Mouse (Mus musculus): ENCODE measurements at regions not wholly inside any gene's neighbourhood (a gene's known extent, or its start where the extent isn't known, plus 50 kb on each side); places are given as distances from the start of the nearest gene placed in this dataset.
"Not testable (repeated sequence)": the region's sequence is repeated elsewhere in the genome, so short reads cannot be mapped to it uniquely, and the experiment has no call there.

- DNase-seq (ENCODE audit: low spot score) (no peak), ATAC-seq (no peak)
- 76% methylated on average over 1 of the region's 1 CpGs for WGBS
- Histone ChIP-seq H3K4me1 (ENCODE audit: control insufficient read depth, insufficient read depth, low read length) (no peaks in the 10 kb centered on the region), H3K9ac (ENCODE audit: low read length) (no peak overlapping the region), H3K36me3 (ENCODE audit: control insufficient read depth, insufficient read depth, low read length) (no peaks in the 10 kb centered on the region), H3K27me3 (replicated peaks; ENCODE audit: control insufficient read depth, insufficient read depth, low read length) (no peaks in the 10 kb centered on the region), H3K27ac (ENCODE audit: low read depth, low read length) (no peak overlapping the region), H3K4me2 (ENCODE audit: low read length) (no peak overlapping the region), H3K4me3 (ENCODE audit: low read depth, low read length) (no peak overlapping the region), H3K9me3 (replicated peaks; ENCODE audit: control insufficient read depth, low read length) (no peaks in the 10 kb centered on the region)
Observed at GRCm38 (mm10) chr14:15897098-15897497, 352.0 kb upstream of the Ngly1 start.

GRCm38 (mm10) chr14:15906429-15906828, 342.7 kb upstream of the Ngly1 start:
- not testable (repeated sequence) for H3K36me3 ChIP-seq (ENCODE audit: control insufficient read depth, insufficient read depth, low read length); ATAC-seq

GRCm38 (mm10) chr14:15913206-15913605, 335.9 kb upstream of the Ngly1 start:
- 66% methylated on average over 4 of the region's 4 CpGs for WGBS
- H3K9me3 ChIP-seq (replicated peaks; ENCODE audit: control insufficient read depth, low read length) = not testable (repeated sequence)

More at GRCm38 (mm10) chr14:15906429-15906828, 342.7 kb upstream of the Ngly1 start:
- H3K9ac ChIP-seq (ENCODE audit: low read length); H3K27me3 ChIP-seq (replicated peaks; ENCODE audit: control insufficient read depth, insufficient read depth, low read length); H3K4me2 ChIP-seq (ENCODE audit: low read length); H3K4me3 ChIP-seq (ENCODE audit: low read depth, low read length); DNase-seq (ENCODE audit: low spot score); H3K27ac ChIP-seq (ENCODE audit: low read depth, low read length); H3K9me3 ChIP-seq (replicated peaks; ENCODE audit: control insufficient read depth, low read length); H3K4me1 ChIP-seq (ENCODE audit: control insufficient read depth, insufficient read depth, low read length): not testable (repeated sequence)
- 86% methylated on average over 11 of the region's 11 CpGs for WGBS

GRCm38 (mm10) chr14:15914176-15914575, 334.9 kb upstream of the Ngly1 start:
- 93% methylated on average over 3 of the region's 3 CpGs for WGBS
- H3K9me3 ChIP-seq (replicated peaks; ENCODE audit: control insufficient read depth, low read length) = no peaks in the 10 kb centered on the region
- no peaks in the 10 kb centered on the region for H3K36me3 ChIP-seq (ENCODE audit: control insufficient read depth, insufficient read depth, low read length)
- H3K9ac ChIP-seq (ENCODE audit: low read length) = no peak overlapping the region
- H3K4me1 ChIP-seq (ENCODE audit: control insufficient read depth, insufficient read depth, low read length) = no peaks in the 10 kb centered on the region
- H3K27me3 ChIP-seq (replicated peaks; ENCODE audit: control insufficient read depth, insufficient read depth, low read length) = no peaks in the 10 kb centered on the region
- H3K4me3 ChIP-seq (ENCODE audit: low read depth, low read length) = no peak overlapping the region
- DNase-seq (ENCODE audit: low spot score) (no peak), ATAC-seq (no peak)
- no peak overlapping the region for H3K27ac ChIP-seq (ENCODE audit: low read depth, low read length)
- H3K4me2 ChIP-seq (ENCODE audit: low read length) = no peak overlapping the region

More at GRCm38 (mm10) chr14:15913206-15913605, 335.9 kb upstream of the Ngly1 start:
- not testable (repeated sequence) for H3K36me3 ChIP-seq (ENCODE audit: control insufficient read depth, insufficient read depth, low read length); H3K4me1 ChIP-seq (ENCODE audit: control insufficient read depth, insufficient read depth, low read length); H3K4me2 ChIP-seq (ENCODE audit: low read length); H3K27me3 ChIP-seq (replicated peaks; ENCODE audit: control insufficient read depth, insufficient read depth, low read length); H3K9ac ChIP-seq (ENCODE audit: low read length); H3K4me3 ChIP-seq (ENCODE audit: low read depth, low read length); H3K27ac ChIP-seq (ENCODE audit: low read depth, low read length); ATAC-seq; DNase-seq (ENCODE audit: low spot score)

- H3K36me3 ChIP-seq (ENCODE audit: control insufficient read depth, insufficient read depth, low read length); H3K9ac ChIP-seq (ENCODE audit: low read length); DNase-seq (ENCODE audit: low spot score); H3K4me3 ChIP-seq (ENCODE audit: low read depth, low read length); H3K27me3 ChIP-seq (replicated peaks; ENCODE audit: control insufficient read depth, insufficient read depth, low read length); H3K27ac ChIP-seq (ENCODE audit: low read depth, low read length); ATAC-seq; H3K4me1 ChIP-seq (ENCODE audit: control insufficient read depth, insufficient read depth, low read length); H3K4me2 ChIP-seq (ENCODE audit: low read length); H3K9me3 ChIP-seq (replicated peaks; ENCODE audit: control insufficient read depth, low read length): not testable (repeated sequence)
- WGBS = 83% methylated on average over 3 of the region's 3 CpGs
Observed at GRCm38 (mm10) chr14:15924676-15925075, 324.4 kb upstream of the Ngly1 start.

- H3K4me2 ChIP-seq (ENCODE audit: low read length) = no peak overlapping the region
- H3K4me1 ChIP-seq (ENCODE audit: control insufficient read depth, insufficient read depth, low read length) = no peaks in the 10 kb centered on the region
- H3K36me3 ChIP-seq (ENCODE audit: control insufficient read depth, insufficient read depth, low read length) = no peaks in the 10 kb centered on the region
- no peaks in the 10 kb centered on the region for H3K9me3 ChIP-seq (replicated peaks; ENCODE audit: control insufficient read depth, low read length)
- no peak overlapping the region for H3K27ac ChIP-seq (ENCODE audit: low read depth, low read length)
- H3K4me3 ChIP-seq (ENCODE audit: low read depth, low read length) = no peak overlapping the region
- H3K9ac ChIP-seq (ENCODE audit: low read length) = no peak overlapping the region
- DNase-seq (ENCODE audit: low spot score) (no peak), ATAC-seq (no peak)
- H3K27me3 ChIP-seq (replicated peaks; ENCODE audit: control insufficient read depth, insufficient read depth, low read length) = no peaks in the 10 kb centered on the region
Observed at GRCm38 (mm10) chr14:15934729-15935128, 314.4 kb upstream of the Ngly1 start.

GRCm38 (mm10) chr14:15970321-15970720, 278.8 kb upstream of the Ngly1 start:
- Histone ChIP-seq H3K4me1 (ENCODE audit: control insufficient read depth, insufficient read depth, low read length) (no peaks in the 10 kb centered on the region), H3K27ac (ENCODE audit: low read depth, low read length) (no peak overlapping the region), H3K4me2 (ENCODE audit: low read length) (no peak overlapping the region), H3K27me3 (replicated peaks; ENCODE audit: control insufficient read depth, insufficient read depth, low read length) (no peaks in the 10 kb centered on the region), H3K36me3 (ENCODE audit: control insufficient read depth, insufficient read depth, low read length) (no peaks in the 10 kb centered on the region), H3K9me3 (replicated peaks; ENCODE audit: control insufficient read depth, low read length) (no peaks in the 10 kb centered on the region), H3K9ac (ENCODE audit: low read length) (no peak overlapping the region), H3K4me3 (ENCODE audit: low read depth, low read length) (no peak overlapping the region)
- no peak for DNase-seq (ENCODE audit: low spot score)
- ATAC-seq = peak; percentile 29; the same call in 1 of the 2 replicates

- Histone ChIP-seq H3K36me3 (ENCODE audit: control insufficient read depth, insufficient read depth, low read length) (no peaks in the 10 kb centered on the region), H3K4me1 (ENCODE audit: control insufficient read depth, insufficient read depth, low read length) (no peaks in the 10 kb centered on the region), H3K9ac (ENCODE audit: low read length) (no peak overlapping the region), H3K9me3 (replicated peaks; ENCODE audit: control insufficient read depth, low read length) (no peaks in the 10 kb centered on the region), H3K4me2 (ENCODE audit: low read length) (no peak overlapping the region), H3K27me3 (replicated peaks; ENCODE audit: control insufficient read depth, insufficient read depth, low read length) (no peaks in the 10 kb centered on the region), H3K4me3 (ENCODE audit: low read depth, low read length) (no peak overlapping the region), H3K27ac (ENCODE audit: low read depth, low read length) (no peak overlapping the region)
- DNase-seq (ENCODE audit: low spot score) = peak; percentile 13
- ATAC-seq = peak; percentile 67; the same call in 1 of the 2 replicates
Observed at GRCm38 (mm10) chr14:15970767-15971166, 278.3 kb upstream of the Ngly1 start.

- no peaks in the 10 kb centered on the region for H3K9me3 ChIP-seq (replicated peaks; ENCODE audit: control insufficient read depth, low read length)
- DNase-seq (ENCODE audit: low spot score) = no peak
- no peak for ATAC-seq
- no peak overlapping the region for H3K9ac ChIP-seq (ENCODE audit: low read length)
- no peaks in the 10 kb centered on the region for H3K27me3 ChIP-seq (replicated peaks; ENCODE audit: control insufficient read depth, insufficient read depth, low read length)
- no peak overlapping the region for H3K27ac ChIP-seq (ENCODE audit: low read depth, low read length)
- no peaks in the 10 kb centered on the region for H3K36me3 ChIP-seq (ENCODE audit: control insufficient read depth, insufficient read depth, low read length)
- H3K4me2 ChIP-seq (ENCODE audit: low read length) = no peak overlapping the region
- no peaks in the 10 kb centered on the region for H3K4me1 ChIP-seq (ENCODE audit: control insufficient read depth, insufficient read depth, low read length)
- H3K4me3 ChIP-seq (ENCODE audit: low read depth, low read length) = no peak overlapping the region
Observed at GRCm38 (mm10) chr14:15971306-15971705, 277.8 kb upstream of the Ngly1 start.

Measured in forebrain, embryonic 14.5 days (tissue).